Mouse (Mus musculus): ENCODE results near the gene Dner.

Dner gene

GRCm38 (mm10) chr1:84628244-84628643 lies 67.8 kb downstream of the Dner start:
- DNase-seq = no peak

GRCm38 (mm10) chr1:84622978-84623554 lies 73.0 kb downstream of the Dner start:
- DNase-seq = no peak

GRCm38 (mm10) chr1:84621308-84621707 lies 74.7 kb downstream of the Dner start:
- DNase-seq = peak; percentile 28

- no peak for DNase-seq
Observed at GRCm38 (mm10) chr1:84619131-84619760, 76.8 kb downstream of the Dner start.

GRCm38 (mm10) chr1:84618094-84618493 lies 77.9 kb downstream of the Dner start:
- no peak for DNase-seq

- DNase-seq = no peak
Observed at GRCm38 (mm10) chr1:84616133-84616532, 79.9 kb downstream of the Dner start.

GRCm38 (mm10) chr1:84614596-84614995 lies 81.4 kb downstream of the Dner start:
- DNase-seq = no peak

GRCm38 (mm10) chr1:84613119-84613518 lies 82.9 kb downstream of the Dner start:
- no peak for DNase-seq

GRCm38 (mm10) chr1:84611331-84611730 lies 84.7 kb downstream of the Dner start:
- no peak for DNase-seq

GRCm38 (mm10) chr1:84599025-84599424 lies 97.0 kb downstream of the Dner start:
- DNase-seq = no peak

- DNase-seq = no peak
Observed at GRCm38 (mm10) chr1:84596023-84596422, 100.0 kb downstream of the Dner start.

GRCm38 (mm10) chr1:84592394-84592793 lies 103.6 kb downstream of the Dner start:
- DNase-seq = no peak

- DNase-seq = no peak
Observed at GRCm38 (mm10) chr1:84590534-84590933, 105.5 kb downstream of the Dner start.

- no peak for DNase-seq
Observed at GRCm38 (mm10) chr1:84585434-84585833, 110.6 kb downstream of the Dner start.

GRCm38 (mm10) chr1:84581812-84582211 lies 114.2 kb downstream of the Dner start:
- peak; percentile 39 for DNase-seq

GRCm38 (mm10) chr1:84561841-84562240 lies 134.2 kb downstream of the Dner start:
- no peak for DNase-seq

- DNase-seq = no peak
Observed at GRCm38 (mm10) chr1:84561387-84561786, 134.6 kb downstream of the Dner start.

- no peak for DNase-seq
Observed at GRCm38 (mm10) chr1:84556546-84557511, 139.2 kb downstream of the Dner start.

- no peak for DNase-seq
Observed at GRCm38 (mm10) chr1:84552005-84552404, 144.0 kb downstream of the Dner start.

GRCm38 (mm10) chr1:84550065-84550368 lies 146.0 kb downstream of the Dner start:
- DNase-seq = no peak

GRCm38 (mm10) chr1:84549367-84550064 lies 146.5 kb downstream of the Dner start:
- DNase-seq = no peak

- DNase-seq = no peak
Observed at GRCm38 (mm10) chr1:84536069-84536468, 160.0 kb downstream of the Dner start.

GRCm38 (mm10) chr1:84525514-84525913 lies 170.5 kb downstream of the Dner start:
- DNase-seq = no peak

Measured in cerebellum, adult 11 months (tissue).